Mouse (Mus musculus) C2C12 (cell line): ENCODE results near the gene Arl15.

Source experiments
- CTCF ChIP-seq: IDR thresholded peaks from one replicate; pipeline ENCODE4 v1.5.1; 2011; ENCODE audit not compliant: control insufficient read depth, insufficient read depth, insufficient read length
- MAX ChIP-seq: IDR thresholded peaks from one replicate; pipeline ENCODE4 v1.6.1; 2011; ENCODE audit warnings: mild to moderate bottlenecking, control low read depth

DNA sequence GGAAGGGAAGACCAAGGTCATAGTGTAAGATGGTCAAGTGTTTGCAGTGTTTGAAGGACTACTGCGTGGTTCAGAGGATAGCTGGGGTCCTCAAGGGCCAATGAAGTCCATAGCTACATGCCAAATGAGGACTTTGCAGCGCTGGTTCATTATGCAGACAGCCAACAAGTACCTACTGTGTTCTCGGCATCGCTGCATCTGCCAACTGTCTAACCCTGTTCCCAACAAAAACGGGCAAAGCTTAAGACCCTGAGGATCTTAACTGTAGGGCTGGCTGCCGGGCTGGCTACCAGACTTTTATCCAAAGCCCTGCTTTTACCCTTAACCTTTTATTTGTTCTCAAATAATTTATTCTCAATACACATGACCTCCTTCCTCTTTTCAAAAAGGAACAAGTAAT lies 123.1 kb downstream of the Arl15 start:
- no peak for TF ChIP-seq MAX
- TF ChIP-seq CTCF, result no peak
